Mouse (Mus musculus) liver, adult 2 months (tissue): ENCODE data around the gene Pde8b. TPM values are rescaled to one million over a fixed set of nuclear protein-coding genes. Genes with fewer than 3 reads are reported as not detected.

ENCODE experiments used
- DNase-seq: peaks from one replicate; pipeline ENCODE4 v3.0.0-alpha.2; 2011; ENCODE audit warnings: low read depth, low spot score; ENCODE audit errors: extremely low read depth
- H3K27ac ChIP-seq: fragments of 200-500 bp; replicated peaks from 2 replicates; pipeline ENCODE4 v1.5.1; 2012; ENCODE audit warnings: low read depth, mild to moderate bottlenecking, control low read depth, inconsistent platforms, low read length; ENCODE audit not compliant: insufficient read depth
- H3K27me3 ChIP-seq: fragments of 200-500 bp; 2 replicates; pipeline ENCODE4 v1.6.1; 2012; ENCODE audit warnings: mild to moderate bottlenecking, moderate library complexity, low read length, inconsistent platforms; ENCODE audit not compliant: control insufficient read depth, insufficient read depth
- H3K36me3 ChIP-seq: fragments of 200-500 bp; 2 replicates; pipeline ENCODE4 v1.6.1; 2012; ENCODE audit warnings: low read length, inconsistent platforms; ENCODE audit not compliant: control insufficient read depth, insufficient read depth
- H3K4me1 ChIP-seq: fragments of 200-500 bp; 2 replicates; pipeline ENCODE4 v1.6.1; 2011; ENCODE audit warnings: low read length; ENCODE audit not compliant: control insufficient read depth, insufficient read depth
- H3K4me3 ChIP-seq: fragments of 200-500 bp; 2 replicates; pipeline ENCODE4 v1.5.1; 2011; ENCODE audit warnings: low read depth, mild to moderate bottlenecking, control low read depth, low read length, moderate library complexity; ENCODE audit not compliant: insufficient read depth
- H3K79me2 ChIP-seq: fragments of 200-500 bp; 2 replicates; pipeline ENCODE4 v1.6.1; 2012; ENCODE audit warnings: inconsistent platforms, mild to moderate bottlenecking, low read length, moderate library complexity; ENCODE audit not compliant: control insufficient read depth, insufficient read depth
- H3K9ac ChIP-seq: fragments of 200-500 bp; 2 replicates; pipeline ENCODE4 v1.6.1; 2012; ENCODE audit warnings: low read depth, mild to moderate bottlenecking, control low read depth, inconsistent platforms, low read length
- CTCF ChIP-seq: fragments of 200-500 bp; IDR thresholded peaks from 2 replicates; pipeline ENCODE4 v1.5.1; 2011; ENCODE audit warnings: low read depth, low read length, control low read depth
- POLR2A ChIP-seq: fragments of 200-500 bp; IDR thresholded peaks from 2 replicates; pipeline ENCODE4 v1.6.1; 2011; ENCODE audit warnings: low read length, control low read depth; ENCODE audit not compliant: insufficient read depth; ENCODE audit errors: extremely low read depth
- WGBS: fragments of 180-500 bp; shearing (Covaris S2); methylation state at CpG from one replicate; pipeline ENCODE4 v1.1.7; 2018; 5-methylcytosine and 5-hydroxymethylcytosine counted together
- polyA plus RNA-seq: library from polyadenylated mRNA; depleted of rRNA; stranded (reverse); fragments of >200 nt; gene quantifications from 2 replicates; pipeline ENCODE4 v1.2.3, GENCODE M21; 2012
- total RNA-seq: library from RNA; depleted of rRNA; stranded (reverse); fragments of >200 nt; gene quantifications from 2 replicates; pipeline ENCODE4 v1.2.3, GENCODE M21; 2014

Pde8b gene
- total and polyA plus RNA-seq, 2 experiments = 1.4 to 1.5 TPM

DNA sequence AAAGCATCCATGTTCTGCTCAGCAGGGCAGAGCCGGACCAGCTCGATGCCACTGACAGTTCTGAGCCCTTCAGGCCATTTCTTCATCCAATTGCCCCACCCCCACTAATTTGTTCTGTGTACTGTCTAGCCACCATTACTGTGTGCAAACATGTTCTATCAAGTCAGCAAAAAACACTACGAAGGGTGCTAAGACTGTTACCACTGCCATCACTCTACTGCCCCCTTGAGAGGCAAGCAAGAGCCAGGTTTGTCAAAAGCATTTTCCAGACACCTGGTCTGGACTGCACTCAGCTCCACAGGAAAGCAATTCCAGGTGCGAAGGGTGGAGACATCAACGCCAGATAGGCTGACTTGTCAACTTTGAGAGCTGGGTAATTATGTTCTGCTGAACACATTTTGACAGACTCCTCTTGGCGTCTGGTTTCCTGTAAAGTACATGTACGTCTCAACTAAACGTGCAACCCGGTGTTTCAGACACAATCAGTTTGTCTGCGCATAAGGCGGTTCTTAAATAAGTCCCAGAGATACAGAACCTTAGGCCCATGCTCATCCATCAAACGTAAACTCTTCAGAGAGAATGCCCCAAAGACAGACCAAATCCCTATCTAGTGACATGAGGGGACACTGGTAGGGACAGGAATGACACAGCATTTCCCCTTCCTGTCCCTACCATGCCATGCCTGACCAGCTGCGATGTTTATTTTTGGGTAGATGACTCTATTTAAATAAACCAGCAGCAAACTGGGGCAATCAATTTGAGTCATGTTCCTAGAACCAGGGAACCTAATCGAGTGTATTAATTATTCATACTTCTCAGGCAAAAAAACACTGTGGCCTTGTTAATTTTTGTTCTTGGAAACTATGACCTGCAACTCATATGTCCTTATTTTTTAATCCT is 158.3 kb downstream of the Pde8b start:
- H3K4me3 ChIP-seq = no peak overlapping the region
- TF ChIP-seq POLR2A = no peak
- DNase-seq = no peak
- no peak overlapping the region for H3K9ac ChIP-seq
- 74% methylated on average over 14 of the region's 14 CpGs for WGBS
- H3K79me2 ChIP-seq = no peaks in the 10 kb centered on the region
- no peaks in the 10 kb centered on the region for H3K27me3 ChIP-seq
- H3K36me3 ChIP-seq = no peaks in the 10 kb centered on the region
- no peaks in the 10 kb centered on the region; the same call in 1 of the 2 replicates for H3K4me1 ChIP-seq
- no peak overlapping the region for H3K27ac ChIP-seq

GRCm38 (mm10) chr13:95087358-95087787 is 162.8 kb downstream of the Pde8b start:
- 74% methylated on average over 8 of the region's 8 CpGs for WGBS
- Histone ChIP-seq H3K79me2 (no peaks in the 10 kb centered on the region), H3K4me1 (no peaks in the 10 kb centered on the region; the same call in 1 of the 2 replicates), H3K4me3 (no peak overlapping the region), H3K9ac (no peak overlapping the region), H3K36me3 (no peaks in the 10 kb centered on the region), H3K27ac (no peak overlapping the region), H3K27me3 (no peaks in the 10 kb centered on the region)
- no peak for DNase-seq
- TF ChIP-seq CTCF = no peak
- TF ChIP-seq POLR2A = no peak

DNA sequence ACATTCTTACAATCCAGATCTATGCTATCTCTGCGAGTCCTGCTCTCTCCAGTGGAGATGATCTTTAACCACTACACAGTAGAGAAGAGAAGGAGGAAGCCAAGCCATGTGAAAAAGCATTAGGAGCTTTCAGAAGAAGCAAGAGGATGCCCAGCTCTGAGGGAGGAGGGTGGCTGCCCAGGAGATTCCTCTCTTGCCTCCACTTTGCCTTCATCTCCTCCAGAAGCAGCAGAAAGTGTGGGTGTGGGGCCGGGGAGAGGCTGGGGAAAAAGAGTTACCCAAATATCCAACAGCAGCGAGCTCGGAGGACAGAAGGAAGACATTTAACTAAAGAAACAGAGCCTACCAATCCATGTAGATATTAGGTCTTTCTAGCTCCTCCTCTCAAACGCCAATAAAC is 164.1 kb downstream of the Pde8b start:
- H3K9ac ChIP-seq = no peak overlapping the region
- no peaks in the 10 kb centered on the region for H3K27me3 ChIP-seq
- TF ChIP-seq CTCF = no peak
- TF ChIP-seq POLR2A = no peak
- WGBS = 79% methylated on average over 5 of the region's 5 CpGs
- H3K4me1 ChIP-seq = no peaks in the 10 kb centered on the region
- no peaks in the 10 kb centered on the region for H3K79me2 ChIP-seq
- DNase-seq = no peak
- H3K27ac ChIP-seq = no peak overlapping the region
- H3K4me3 ChIP-seq = no peak overlapping the region
- H3K36me3 ChIP-seq = no peaks in the 10 kb centered on the region

- H3K4me1 ChIP-seq = no peaks in the 10 kb centered on the region
- no peak overlapping the region for H3K27ac ChIP-seq
- DNase-seq = no peak
- H3K36me3 ChIP-seq = no peaks in the 10 kb centered on the region
- no peaks in the 10 kb centered on the region for H3K79me2 ChIP-seq
- no peak for TF ChIP-seq CTCF
- TF ChIP-seq POLR2A = no peak
- H3K9ac ChIP-seq = no peak overlapping the region
- WGBS = 81% methylated on average over 3 of the region's 3 CpGs
- no peaks in the 10 kb centered on the region for H3K27me3 ChIP-seq
- no peak overlapping the region for H3K4me3 ChIP-seq
These were observed 167.5 kb downstream of the Pde8b start for GRCm38 (mm10) chr13:95082611-95083010.

GRCm38 (mm10) chr13:95081082-95081481 is 169.1 kb downstream of the Pde8b start:
- TF ChIP-seq POLR2A (no peak), CTCF (no peak)
- 85% methylated on average over 7 of the region's 7 CpGs for WGBS
- Histone ChIP-seq H3K4me3 (no peak overlapping the region), H3K27ac (no peak overlapping the region), H3K27me3 (no peaks in the 10 kb centered on the region), H3K79me2 (no peaks in the 10 kb centered on the region), H3K9ac (no peak overlapping the region), H3K36me3 (no peaks in the 10 kb centered on the region), H3K4me1 (no peaks in the 10 kb centered on the region)
- DNase-seq = no peak

DNA sequence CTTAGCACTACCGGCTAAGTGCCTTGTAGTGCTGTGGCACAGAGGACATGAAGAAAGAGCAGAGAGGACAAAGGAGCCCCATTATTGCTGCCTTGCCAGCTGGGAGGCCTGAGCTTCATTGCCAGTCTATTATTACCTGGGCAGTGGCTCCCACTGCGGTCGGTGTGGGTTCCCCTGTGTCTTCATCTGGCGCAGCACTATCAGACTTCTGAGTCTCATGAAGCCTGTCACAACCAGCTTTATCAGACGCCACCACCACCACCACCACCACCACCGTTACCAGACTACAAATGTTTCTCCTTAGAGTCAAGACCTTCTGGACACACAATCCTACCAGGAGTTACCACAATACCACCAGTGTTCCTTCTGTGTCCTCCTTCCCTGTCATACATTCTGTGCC is 171.6 kb downstream of the Pde8b start:
- TF ChIP-seq POLR2A (no peak), CTCF (no peak)
- Histone ChIP-seq H3K4me1 (no peaks in the 10 kb centered on the region), H3K36me3 (no peaks in the 10 kb centered on the region), H3K9ac (no peak overlapping the region), H3K4me3 (no peak overlapping the region), H3K27me3 (no peaks in the 10 kb centered on the region), H3K79me2 (no peaks in the 10 kb centered on the region), H3K27ac (no peak overlapping the region)
- DNase-seq = no peak
- WGBS = 82% methylated on average over 6 of the region's 6 CpGs
